Mouse (Mus musculus) heart, adult 2 months (tissue): ENCODE measurements around the gene Scfd2. TPM values are rescaled to one million over a fixed set of nuclear protein-coding genes. Genes with fewer than 3 reads are reported as not detected.

Source experiments
- DNase-seq, 2 experiments: peaks; one replicate each; pipeline ENCODE4 v3.0.0; 2021
- H3K27ac ChIP-seq: fragments of 200-600 bp; 2 replicates; pipeline ENCODE4 v1.8.1; 2022
- H3K27me3 ChIP-seq: fragments of 200-500 bp; 2 replicates; pipeline ENCODE4 v1.6.1; 2012; ENCODE audit warnings: mild to moderate bottlenecking, low read length, inconsistent platforms, mixed read lengths; ENCODE audit not compliant: control insufficient read depth, insufficient read depth
- H3K36me3 ChIP-seq: fragments of 200-500 bp; 2 replicates; pipeline ENCODE4 v1.6.1; 2012; ENCODE audit warnings: low read length, inconsistent platforms; ENCODE audit not compliant: control insufficient read depth, insufficient read depth
- H3K4me1 ChIP-seq: fragments of 200-500 bp; 2 replicates; pipeline ENCODE4 v1.6.1; 2011; ENCODE audit warnings: low read length; ENCODE audit not compliant: control insufficient read depth, insufficient read depth
- H3K4me3 ChIP-seq: fragments of 200-600 bp; 2 replicates; pipeline ENCODE4 v1.8.1; 2022
- H3K79me2 ChIP-seq: fragments of 200-500 bp; replicated peaks from 2 replicates; pipeline ENCODE4 v1.6.1; 2012; ENCODE audit warnings: mild to moderate bottlenecking, inconsistent platforms, low read length, moderate library complexity, mixed read lengths; ENCODE audit not compliant: control insufficient read depth, insufficient read depth
- H3K9ac ChIP-seq: fragments of 200-500 bp; 2 replicates; pipeline ENCODE4 v1.6.1; 2012; ENCODE audit warnings: low read depth, mild to moderate bottlenecking, control low read depth, inconsistent platforms, low read length, mixed read lengths
- CTCF ChIP-seq: fragments of 200-600 bp; IDR thresholded peaks from 2 replicates; pipeline ENCODE4 v1.8.1; 2022; ENCODE audit warnings: antibody characterized with exemption, mild to moderate bottlenecking, moderate library complexity
- EP300 ChIP-seq: fragments of 200-500 bp; IDR thresholded peaks from 2 replicates; pipeline ENCODE4 v1.6.1; 2011; ENCODE audit warnings: low read depth, low read length, control low read depth; ENCODE audit not compliant: insufficient read depth
- POLR2A ChIP-seq: fragments of 200-500 bp; IDR thresholded peaks from 2 replicates; pipeline ENCODE4 v1.6.1; 2011; ENCODE audit warnings: mild to moderate bottlenecking, low read depth, low read length, control low read depth; ENCODE audit not compliant: insufficient read depth
- WGBS: fragments of 180-500 bp; shearing (Covaris S2); methylation state at CpG from one replicate; pipeline ENCODE4 v1.1.7; 2018; 5-methylcytosine and 5-hydroxymethylcytosine counted together
- intact Hi-C: fragments of 180-260 bp; cut with DNase I; formaldehyde crosslinking; loops from one replicate; pipeline ENCODE4 v1.15.1; 2025
- polyA plus RNA-seq: library from polyadenylated mRNA; depleted of rRNA; stranded (reverse); fragments of >200 nt; gene quantifications from 2 replicates; pipeline ENCODE4 v1.2.3, GENCODE M21; 2012
- total RNA-seq, 2 experiments: library from RNA; stranded (reverse); gene quantifications; 2 replicates each; pipeline ENCODE4 v1.2.3; 2021

Gene Scfd2
- total and polyA plus RNA-seq, 3 experiments = 9.1 to 13.9 (median 11.9) TPM

DNA sequence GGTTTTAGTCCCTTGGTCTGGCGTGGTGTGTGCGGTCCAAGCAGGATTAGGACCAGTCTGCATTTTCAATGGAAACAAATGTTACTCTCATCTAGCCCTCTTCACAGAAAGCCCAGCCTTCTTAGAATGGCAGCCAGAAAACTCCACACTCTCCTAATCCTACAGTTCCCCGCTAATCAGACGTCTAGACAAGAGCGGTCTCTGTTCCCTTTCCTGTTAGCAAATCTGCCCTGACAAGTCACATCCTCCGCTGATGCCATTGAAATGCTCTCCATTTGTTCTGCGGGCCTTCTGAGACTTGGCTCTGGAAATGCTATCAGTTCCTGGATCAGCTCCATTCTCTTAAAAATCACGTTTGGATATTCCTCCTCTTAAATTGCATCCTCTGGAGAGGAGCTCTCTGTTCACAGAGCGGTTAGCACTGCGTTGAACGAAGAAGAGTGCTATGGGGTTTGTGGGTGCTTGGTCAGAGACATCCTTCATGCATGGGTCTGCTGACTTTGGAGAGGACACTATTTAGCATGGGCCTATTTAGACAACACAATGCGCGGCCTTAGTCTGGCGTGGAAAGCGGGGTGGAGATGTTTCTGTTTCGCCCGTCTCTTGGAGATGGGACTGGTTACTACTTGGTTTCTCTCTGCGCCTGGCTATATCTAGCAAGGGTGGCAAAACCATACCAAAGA is 358.3 kb downstream of the Scfd2 start:
- WGBS = 42% methylated on average over 18 of the region's 18 CpGs
- no peaks in the 10 kb centered on the region for H3K27me3 ChIP-seq
- no peaks in the 10 kb centered on the region for H3K79me2 ChIP-seq
- no peak for TF ChIP-seq POLR2A
- TF ChIP-seq EP300 = 0 out of 2 replicates have a peak, but pooled peaks have one; percentile 23
- H3K4me3 ChIP-seq = no peak overlapping the region; the same call in 1 of the 2 replicates
- intact Hi-C loops = loop anchor here (2.0 kb wide), 1 partner anchor 47 kb away; no protein-coding TSS in a partner anchor
- H3K27ac ChIP-seq = peak overlapping the region; percentile 57
- H3K4me1 ChIP-seq = peaks cover 10% of the 10 kb centered on the region
- H3K36me3 ChIP-seq = no peaks in the 10 kb centered on the region
- DNase-seq = peak; percentile 26 to 51
- no peak overlapping the region for H3K9ac ChIP-seq

DNA sequence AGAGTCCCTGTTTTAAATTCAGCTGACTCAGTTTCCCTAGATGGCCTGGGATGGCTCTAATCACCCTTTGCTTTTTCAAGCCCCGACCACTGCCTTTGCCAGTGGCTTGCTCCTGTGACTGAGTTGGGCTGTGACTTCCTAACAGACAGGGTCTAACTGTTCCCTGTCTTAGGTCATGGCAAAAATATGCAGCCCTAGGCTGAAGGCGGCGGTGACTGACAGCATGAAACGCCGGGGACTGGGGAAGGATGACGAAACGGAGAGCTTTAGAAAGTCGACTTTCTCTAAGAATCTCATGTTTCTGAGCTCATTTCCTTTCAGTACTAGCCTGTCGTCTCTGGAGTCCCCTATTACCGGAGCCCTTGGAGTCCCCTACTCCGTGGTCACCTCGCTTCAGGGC is 359.4 kb downstream of the Scfd2 start:
- intact Hi-C loops = loop anchor here (2.0 kb wide), 1 partner anchor 45 kb away; no protein-coding TSS in a partner anchor
- H3K27ac ChIP-seq = peak overlapping the region; percentile 57
- H3K4me1 ChIP-seq = peaks cover 10% of the 10 kb centered on the region
- no peaks in the 10 kb centered on the region for H3K36me3 ChIP-seq
- H3K79me2 ChIP-seq = no peaks in the 10 kb centered on the region
- DNase-seq = peak; percentile 30 to 53
- TF ChIP-seq POLR2A (0 out of 2 replicates have a peak, but pooled peaks have one; percentile 15), CTCF (no peak), EP300 (0 out of 2 replicates have a peak, but pooled peaks have one; percentile 30)
- no peaks in the 10 kb centered on the region for H3K27me3 ChIP-seq
- 10% methylated on average over 12 of the region's 12 CpGs for WGBS
- peak overlapping the region; percentile 17 for H3K4me3 ChIP-seq
- 0 out of 2 replicates have a peak overlapping the region, but pooled peaks have one; percentile 19 for H3K9ac ChIP-seq

DNA sequence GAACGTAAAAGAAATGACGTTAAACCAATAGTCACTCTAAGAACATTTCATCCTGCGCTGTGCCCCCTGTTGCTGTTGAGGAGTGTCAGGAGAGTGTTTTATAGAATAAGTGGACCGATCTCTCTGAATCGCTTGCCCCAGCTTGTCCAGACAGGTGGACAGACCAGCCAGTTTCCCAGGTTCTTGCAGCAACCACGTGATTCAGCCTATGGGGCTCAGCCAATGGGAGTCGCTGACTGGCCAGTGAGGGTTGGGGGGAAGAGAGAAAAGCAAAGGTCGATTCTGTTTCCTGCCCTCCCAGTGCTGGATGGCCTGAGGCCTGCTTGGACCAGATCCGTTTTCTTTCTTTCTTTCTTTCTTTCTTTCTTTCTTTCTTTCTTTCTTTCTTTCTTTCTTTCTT is 359.8 kb downstream of the Scfd2 start:
- 70% methylated on average over 9 of the region's 9 CpGs for WGBS
- no peak for DNase-seq
- Histone ChIP-seq H3K9ac (no peak overlapping the region), H3K27me3 (no peaks in the 10 kb centered on the region), H3K79me2 (no peaks in the 10 kb centered on the region), H3K27ac (peak overlapping the region; percentile 57), H3K4me3 (no peak overlapping the region), H3K4me1 (peaks cover 9% of the 10 kb centered on the region), H3K36me3 (no peaks in the 10 kb centered on the region)
- intact Hi-C loops = loop anchor here (2.0 kb wide), 1 partner anchor 45 kb away; no protein-coding TSS in a partner anchor
- TF ChIP-seq EP300 = no peak
- TF ChIP-seq POLR2A = no peak
- no peak for TF ChIP-seq CTCF

DNA sequence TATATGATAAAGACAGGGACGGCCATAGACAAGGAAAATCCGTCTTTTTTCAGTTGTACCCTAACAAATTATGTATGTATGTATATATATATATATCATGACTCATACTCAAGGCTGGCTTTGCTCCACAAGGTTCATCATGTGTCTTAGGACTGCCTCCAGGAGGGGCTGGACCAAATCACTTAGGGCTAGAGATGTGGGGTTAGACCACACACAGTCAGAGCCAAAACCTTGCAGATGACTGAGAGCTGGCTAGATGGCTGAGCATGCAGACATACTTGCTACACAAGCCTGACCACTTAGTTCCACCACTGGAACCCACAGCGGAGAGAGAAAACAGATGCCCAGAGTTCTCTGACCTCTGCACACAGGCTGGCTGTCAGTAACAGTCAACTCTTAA is 363.5 kb downstream of the Scfd2 start:
- Histone ChIP-seq H3K36me3 (no peaks in the 10 kb centered on the region), H3K4me1 (peaks cover 7% of the 10 kb centered on the region), H3K27ac (no peak overlapping the region), H3K79me2 (no peaks in the 10 kb centered on the region), H3K4me3 (no peak overlapping the region), H3K9ac (no peak overlapping the region), H3K27me3 (no peaks in the 10 kb centered on the region)
- no peak for DNase-seq
- TF ChIP-seq POLR2A (no peak), CTCF (no peak), EP300 (no peak)
- intact Hi-C loops = no loop called here
- WGBS = 93% methylated on average over 3 of the region's 3 CpGs

DNA sequence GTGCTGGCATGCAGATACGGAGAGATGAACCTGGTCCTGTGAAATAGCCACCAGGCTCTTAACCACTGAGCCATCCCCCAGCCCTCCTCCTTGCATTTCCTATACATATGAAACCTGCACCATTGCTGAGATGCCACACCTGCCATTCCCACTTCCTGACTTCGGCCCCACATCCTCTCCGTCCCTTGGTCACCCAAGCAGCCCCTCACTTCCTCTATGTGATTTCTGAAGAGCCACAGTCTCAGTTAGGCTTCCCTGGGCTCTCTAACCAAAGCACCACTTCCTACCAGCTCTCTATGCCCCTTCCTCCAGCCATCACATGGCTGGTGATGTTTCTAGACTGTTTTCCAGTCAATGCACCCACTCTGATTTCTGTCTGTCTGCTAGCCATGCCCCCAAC is 364.9 kb downstream of the Scfd2 start:
- WGBS = 74% methylated on average over 3 of the region's 3 CpGs
- no peak for TF ChIP-seq POLR2A
- no peak for TF ChIP-seq EP300
- no peak for TF ChIP-seq CTCF
- no peak for DNase-seq
- Histone ChIP-seq H3K4me1 (no peaks in the 10 kb centered on the region), H3K27me3 (no peaks in the 10 kb centered on the region), H3K9ac (no peak overlapping the region), H3K36me3 (no peaks in the 10 kb centered on the region), H3K4me3 (no peak overlapping the region), H3K27ac (no peak overlapping the region), H3K79me2 (no peaks in the 10 kb centered on the region)
- intact Hi-C loops = no loop called here

DNA sequence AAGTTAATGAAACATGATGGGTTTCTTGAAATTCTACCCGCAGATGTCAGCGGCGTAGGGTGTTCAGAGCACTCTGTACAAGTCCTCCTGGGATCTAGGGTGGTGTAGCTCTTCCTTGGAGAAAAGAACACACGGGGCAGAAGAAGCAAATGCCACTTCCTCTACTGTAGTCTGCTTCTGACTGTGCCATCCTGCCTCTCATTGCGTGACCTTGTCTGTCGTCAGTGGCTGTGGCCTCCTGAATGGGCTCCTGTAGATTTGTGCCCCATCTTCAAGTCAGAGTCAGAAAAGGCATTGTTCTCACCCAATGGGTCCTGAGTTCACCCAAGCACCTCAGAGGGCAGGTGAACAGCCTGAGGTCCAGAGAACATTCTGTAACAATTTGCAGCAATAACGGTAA is 367.0 kb downstream of the Scfd2 start:
- Histone ChIP-seq H3K79me2 (no peaks in the 10 kb centered on the region), H3K4me3 (no peak overlapping the region), H3K9ac (no peak overlapping the region), H3K36me3 (no peaks in the 10 kb centered on the region), H3K27ac (no peak overlapping the region), H3K4me1 (peaks cover 3% of the 10 kb centered on the region; the same call in 1 of the 2 replicates), H3K27me3 (no peaks in the 10 kb centered on the region)
- TF ChIP-seq CTCF = no peak
- no peak for TF ChIP-seq POLR2A
- TF ChIP-seq EP300 = no peak
- 87% methylated on average over 7 of the region's 7 CpGs for WGBS
- intact Hi-C loops = no loop called here
- no peak for DNase-seq
